Comparison of ENCODE assay signal across 13 mouse cellular contexts in genomic region chr12:79301802-79302201, GRCm38 (mm10). TPM values are rescaled to one million over a fixed set of nuclear protein-coding genes. Genes with fewer than 3 reads are reported as not detected.
DNase-seq lines count a peak whose midpoint lies in the region.
"Had no signal": no experiment of that assay in that cellular context is flagged by ENCODE, and none has a peak within 500 bp of the region (broad histone marks: within the 10 kb centered on the region; RNA-seq: fewer than 3 reads in every experiment).

No protein-coding gene starts in this region.

- WGBS in limb, embryonic 10.5 days = 93% methylated on average over 9 of the region's 9 CpGs

- no peaks in the 10 kb centered on the region for H3K9me3 ChIP-seq in limb, embryonic 10.5 days (replicated peaks)
- H3K9me3 ChIP-seq: limb, embryonic 13.5 days; neural tube, embryonic 12.5 days had no signal

- peak; percentile 24 to 71 for DNase-seq in frontal cortex, postnatal 36 days (ENCODE audit: low spot score in 2 of 2)
- DNase-seq in frontal cortex, postnatal 10 days (ENCODE audit: low spot score in 2 of 2) = no peak
- peak; percentile 30 to 83 for DNase-seq in left cerebral cortex, postnatal 25 days (ENCODE audit: low spot score in 2 of 2)
- DNase-seq in left cerebral cortex, postnatal 4 days = no peak
- DNase-seq in kidney, postnatal 10 days = peak; percentile 79
- peak; percentile 17 for DNase-seq in right cerebral cortex, postnatal 14 days
- no peak for DNase-seq in limb, embryonic 10.5 days (ENCODE audit: low spot score)
- DNase-seq in spleen, postnatal 14 days (ENCODE audit: low spot score in 2 of 2) = no peak
- DNase-seq: B cell, adult 2 months had no signal

- no peak overlapping the region for H3K4me3 ChIP-seq in limb, embryonic 10.5 days
- H3K4me3 ChIP-seq: erythroblast, embryonic 14.5 days; limb, embryonic 13.5 days; neural tube, embryonic 12.5 days had no signal

- no peak overlapping the region for H3K27ac ChIP-seq in limb, embryonic 10.5 days
- H3K27ac ChIP-seq: limb, embryonic 13.5 days; neural tube, embryonic 12.5 days had no signal

- peaks cover 9% of the 10 kb centered on the region; the same call in 1 of the 2 replicates for H3K36me3 ChIP-seq in limb, embryonic 10.5 days
- H3K36me3 ChIP-seq: neural tube, embryonic 12.5 days had no signal

- peaks cover 6% of the 10 kb centered on the region; the same call in 1 of the 2 replicates for H3K4me1 ChIP-seq in limb, embryonic 10.5 days

- no peaks in the 10 kb centered on the region for H3K27me3 ChIP-seq in limb, embryonic 10.5 days (ENCODE audit: low read depth, poor library complexity, severe bottlenecking)
- H3K27me3 ChIP-seq: limb, embryonic 13.5 days; neural tube, embryonic 12.5 days; Patski had no signal

- intact Hi-C loops in left cerebral cortex, postnatal 25 days (cut with DNase I) = no loop called here
- intact Hi-C loops in left cerebral cortex, postnatal 4 days (cut with DNase I) = no loop called here

RNA-seq across cellular contexts. Expression of gene Rad51b, which starts 4.7 kb away (rescaled TPM):
- under 1 TPM in 1 of 2 experiments, not detected in 1; 0.32 TPM for total RNA-seq in left cerebral cortex, postnatal 25 days (2021)
- under 1 TPM; 0.56 to 0.84 TPM for total RNA-seq in left cerebral cortex, postnatal 4 days (2021)
- 6.0 and 7.4 TPM in 2 replicates for polyA plus RNA-seq in limb, embryonic 10.5 days (2016; fragmentation: Nextera tagmentation; extraction: Ambion mirVana)

RNA-seq across cellular contexts. Expression of gene Zfyve26, which starts 5.7 kb away (rescaled TPM):
- total RNA-seq in left cerebral cortex, postnatal 25 days (2021) = 10 to 100 TPM; 25.5 to 27.3 TPM
- 10 to 100 TPM; 23.1 to 26.3 TPM for total RNA-seq in left cerebral cortex, postnatal 4 days (2021)
- 14.5 and 18.2 TPM in 2 replicates for polyA plus RNA-seq in limb, embryonic 10.5 days (2016; fragmentation: Nextera tagmentation; extraction: Ambion mirVana)

Comparison
In these comparisons a context has a peak if more than half of its experiments do, and no peak if none do; other contexts are left out.
1. DNase-seq: peak in frontal cortex, postnatal 36 days (2 of 2), left cerebral cortex, postnatal 25 days (2 of 2), kidney, postnatal 10 days (single experiment) and right cerebral cortex, postnatal 14 days (single experiment); none in frontal cortex, postnatal 10 days (0 of 2), left cerebral cortex, postnatal 4 days (single experiment), limb, embryonic 10.5 days (single experiment) and spleen, postnatal 14 days (0 of 2).